Mouse (Mus musculus) cerebellum, postnatal 14 days (tissue): ENCODE data around the gene Plcg1.

Experiments
- DNase-seq, 2 experiments: peaks; one replicate each; pipeline ENCODE4 v3.0.0; 2021; ENCODE audit warnings: mixed read lengths in 2 of 2

The Plcg1 gene

DNA sequence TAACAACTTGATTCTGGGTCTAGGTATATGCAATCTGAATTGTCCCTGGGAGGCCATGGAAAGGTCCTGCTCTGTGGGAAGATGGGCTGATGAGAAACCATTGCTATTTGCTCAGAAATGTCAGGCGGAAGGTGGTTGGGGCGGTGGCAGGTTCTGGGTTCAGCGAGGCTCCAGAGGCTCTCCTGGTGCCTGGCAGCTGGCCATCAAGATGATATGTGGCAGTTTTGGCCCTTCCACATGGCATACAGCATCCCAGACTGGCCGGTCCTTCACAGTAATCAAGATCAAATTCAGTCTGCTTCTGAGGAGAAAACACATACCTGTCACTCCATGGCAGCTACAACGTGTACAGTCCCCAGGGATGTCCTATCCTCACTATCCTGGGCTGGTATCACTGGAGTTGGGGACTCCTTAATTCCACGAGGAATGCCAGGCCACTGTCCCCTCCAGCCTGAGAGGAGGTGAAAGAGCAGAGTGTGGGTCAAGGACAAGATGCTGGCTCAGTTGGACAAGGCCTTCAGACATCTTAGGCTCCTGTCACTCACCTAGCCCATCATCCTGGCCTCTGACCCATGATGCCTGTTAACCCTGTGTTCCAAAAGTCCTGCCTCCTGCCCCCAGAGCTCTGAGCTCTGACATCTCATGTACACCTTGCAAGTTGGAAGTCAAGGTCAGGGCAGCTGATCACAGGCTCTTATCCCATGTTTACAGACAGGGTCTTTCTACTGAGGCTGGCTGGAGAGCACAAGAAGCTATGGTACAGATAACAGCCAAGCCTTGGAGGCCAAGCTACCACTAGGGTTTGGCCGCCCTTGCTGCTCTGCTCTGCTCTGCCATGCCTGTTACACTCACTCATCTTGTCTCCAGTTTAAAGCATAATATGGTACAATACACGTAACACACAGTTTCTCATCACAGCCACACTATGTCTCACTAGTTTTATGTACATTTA, 40.5 kb downstream of the Plcg1 start:
- DNase-seq: peak; percentile 49 to 51

- no peak for DNase-seq
Measured at GRCm38 (mm10) chr2:160778034-160778433, 46.9 kb downstream of the Plcg1 start.

- no peak for DNase-seq
Measured at GRCm38 (mm10) chr2:160780154-160780833, 49.2 kb downstream of the Plcg1 start.

DNA sequence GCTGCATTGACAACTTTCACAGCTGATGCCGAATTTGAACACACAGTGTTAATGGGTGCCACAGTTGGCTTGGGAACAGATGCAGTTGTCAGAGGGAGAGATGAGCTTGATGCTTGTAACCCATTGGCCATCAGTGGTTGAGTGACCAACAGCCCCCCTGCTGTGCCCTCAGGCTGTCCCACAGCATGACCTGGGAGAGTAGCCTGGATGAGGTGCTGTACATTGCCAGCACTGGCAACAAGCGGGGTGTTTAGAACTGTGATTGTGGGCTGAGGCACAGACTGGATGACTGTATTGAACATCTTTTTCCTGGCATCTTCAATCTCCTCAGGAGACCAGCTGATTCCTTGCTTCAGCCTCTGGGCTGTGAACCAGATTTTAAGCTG, 49.7 kb downstream of the Plcg1 start:
- DNase-seq: peak in 1 of 2 experiments; percentile 41

DNA sequence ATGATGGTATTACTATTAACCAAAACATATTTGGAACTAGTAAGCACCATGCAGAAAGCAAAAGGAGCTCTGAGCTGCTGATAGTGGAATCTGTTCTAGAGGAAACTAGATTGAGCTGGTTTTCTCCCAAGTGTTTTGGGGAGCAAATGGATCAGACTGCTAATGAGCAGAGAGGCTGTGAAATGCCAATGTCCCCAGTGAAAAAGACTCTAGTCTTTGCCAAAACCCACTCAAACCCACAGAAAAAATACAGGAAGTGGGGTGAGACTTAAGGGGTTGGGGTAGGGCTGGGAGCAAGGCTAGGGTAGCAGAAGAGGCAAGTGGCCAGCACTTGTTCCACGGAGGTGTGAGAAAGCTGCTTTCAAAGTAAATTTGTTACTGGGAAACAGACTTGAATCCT, 55.2 kb downstream of the Plcg1 start:
- no peak for DNase-seq

- no peak for DNase-seq
Measured at GRCm38 (mm10) chr2:160789046-160789445, 57.9 kb downstream of the Plcg1 start.

- no peak for DNase-seq
Measured at GRCm38 (mm10) chr2:160789741-160790140, 58.6 kb downstream of the Plcg1 start.

- DNase-seq: no peak
Measured at GRCm38 (mm10) chr2:160793117-160793516, 62.0 kb downstream of the Plcg1 start.

DNA sequence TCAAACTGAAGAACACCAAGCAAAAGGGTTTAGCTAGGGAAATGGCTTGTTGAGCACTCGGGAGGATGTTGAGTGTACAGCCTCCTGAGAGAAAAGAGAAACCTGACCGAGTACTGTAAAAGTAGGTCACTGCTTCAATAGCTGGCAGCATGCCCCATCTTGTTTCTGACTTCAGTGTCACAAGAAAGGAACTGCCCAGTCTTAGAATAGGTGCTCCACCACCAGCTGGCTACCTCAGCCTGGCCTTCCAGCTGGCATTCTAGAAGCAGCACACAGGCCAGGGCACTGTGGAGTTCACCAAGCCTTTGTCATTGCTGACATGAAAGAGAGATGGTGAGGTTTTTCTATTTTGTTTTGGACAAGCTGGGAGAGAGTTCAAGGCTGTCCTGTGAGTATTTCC, 65.9 kb downstream of the Plcg1 start:
- DNase-seq: peak; percentile 71 to 82

- DNase-seq: no peak
Measured at GRCm38 (mm10) chr2:160798206-160798605, 67.1 kb downstream of the Plcg1 start.

DNA sequence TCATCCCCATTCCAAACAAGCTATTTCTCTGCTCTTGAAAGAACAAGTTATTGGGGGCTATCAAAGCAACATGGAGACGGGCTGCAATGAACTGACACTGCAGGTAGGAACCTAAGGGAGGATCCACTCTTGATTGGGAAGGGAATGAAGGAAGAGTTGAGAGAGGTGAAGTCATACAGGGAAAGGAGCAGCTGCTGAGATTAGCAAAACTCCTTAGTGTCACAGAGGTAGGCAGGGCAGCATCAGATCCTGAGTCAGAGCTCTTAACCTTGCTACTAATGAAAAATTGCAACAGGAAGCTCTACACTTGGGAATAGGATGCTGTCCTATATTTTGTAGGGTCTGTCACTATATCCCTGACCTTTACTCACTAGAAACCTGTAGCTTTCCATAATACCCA, 69.9 kb downstream of the Plcg1 start:
- DNase-seq: no peak

DNA sequence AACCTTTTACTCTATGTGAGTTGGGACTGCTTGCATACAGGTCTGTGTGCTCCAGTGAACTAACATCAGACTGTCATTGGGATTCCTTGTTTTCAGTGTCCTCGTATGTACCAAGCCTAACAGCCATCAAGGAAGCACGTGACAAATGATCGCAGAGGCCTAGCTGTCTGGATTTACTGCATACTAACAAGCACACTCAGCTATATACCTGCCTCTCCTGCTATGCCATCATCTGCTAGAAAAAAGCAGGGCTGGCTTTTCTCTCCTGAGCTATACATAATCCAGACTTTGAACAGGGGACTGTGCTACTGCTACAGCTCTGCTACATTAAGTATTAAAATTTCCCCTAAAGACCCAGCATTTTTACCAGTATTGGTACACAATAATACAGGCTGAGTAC, 71.2 kb downstream of the Plcg1 start:
- DNase-seq: no peak

- peak; percentile 29 to 45 for DNase-seq
Measured at GRCm38 (mm10) chr2:160804794-160805527, 73.9 kb downstream of the Plcg1 start.

DNA sequence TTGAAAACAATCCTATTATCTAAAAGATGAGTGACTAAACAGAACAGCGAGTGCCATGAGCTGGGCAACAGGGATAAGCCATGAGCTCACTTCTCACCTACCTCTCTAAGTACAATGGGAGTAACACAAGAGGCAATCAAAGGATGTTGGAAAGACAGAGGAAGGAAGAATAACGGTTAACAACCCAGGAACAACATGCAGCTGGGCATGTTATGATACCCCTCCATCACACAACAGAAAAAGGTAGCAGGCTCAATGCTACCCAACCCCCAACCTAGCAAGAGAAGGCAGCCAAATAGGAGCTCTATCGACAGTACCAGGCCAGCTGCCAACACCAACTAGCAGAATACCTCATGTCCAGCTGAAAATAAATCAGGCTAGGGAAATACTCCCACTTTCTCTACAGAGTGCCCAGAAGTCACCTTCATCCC, 75.0 kb downstream of the Plcg1 start:
- DNase-seq: peak; percentile 44 to 52

GRCm38 (mm10) chr2:160810376-160810775, 79.3 kb downstream of the Plcg1 start:
- no peak for DNase-seq

GRCm38 (mm10) chr2:160810802-160811201, 79.7 kb downstream of the Plcg1 start:
- DNase-seq: no peak
